Mouse (Mus musculus) forebrain, postnatal 0 days (tissue): Measurements from ENCODE around the gene Tmem39a. TPM values are rescaled to one million over a fixed set of nuclear protein-coding genes. Genes with fewer than 3 reads are reported as not detected.

Experiments used
- ATAC-seq: fragments of 200-750 bp; cut with Nextera tagmentation; 2 replicates; pipeline ENCODE4 v1.8.0; 2017; ENCODE audit warnings: mild to moderate bottlenecking, moderate library complexity
- DNase-seq: peaks from one replicate; pipeline ENCODE4 v3.0.0-alpha.2; 2015
- H3K27ac ChIP-seq: fragments of 300-500 bp; sonication (generic); 2 replicates; pipeline ENCODE4 v1.5.1; 2014; ENCODE audit warnings: low read depth, mild to moderate bottlenecking, antibody characterized with exemption, low read length, moderate library complexity, mixed read lengths
- H3K27me3 ChIP-seq: fragments of 300-500 bp; sonication (generic); 2 replicates; pipeline ENCODE4 v1.6.1; 2014; ENCODE audit warnings: mild to moderate bottlenecking, low read length, mixed read lengths; ENCODE audit not compliant: insufficient read depth
- H3K36me3 ChIP-seq: fragments of 300-500 bp; sonication (generic); 2 replicates; pipeline ENCODE4 v1.6.1; 2014; ENCODE audit warnings: mild to moderate bottlenecking, moderate library complexity; ENCODE audit not compliant: insufficient read depth
- H3K4me1 ChIP-seq: fragments of 300-500 bp; sonication (generic); 2 replicates; pipeline ENCODE4 v1.6.1; 2014; ENCODE audit warnings: antibody characterized with exemption; ENCODE audit not compliant: insufficient read depth
- H3K4me2 ChIP-seq: fragments of 300-500 bp; sonication (generic); 2 replicates; pipeline ENCODE4 v1.6.1; 2014; ENCODE audit warnings: low read depth, mild to moderate bottlenecking, moderate library complexity
- H3K4me3 ChIP-seq: fragments of 300-500 bp; sonication (generic); 2 replicates; pipeline ENCODE4 v1.5.1; 2014; ENCODE audit warnings: low read depth, low read length, mixed read lengths
- H3K9ac ChIP-seq: fragments of 300-500 bp; sonication (generic); 2 replicates; pipeline ENCODE4 v1.6.1; 2014; ENCODE audit warnings: mild to moderate bottlenecking
- H3K9me3 ChIP-seq: fragments of 300-500 bp; sonication (generic); 2 replicates; pipeline ENCODE4 v1.6.1; 2016; ENCODE audit warnings: low read length
- CTCF ChIP-seq: sonication (generic); IDR thresholded peaks from 2 replicates; pipeline ENCODE4 v1.5.1; 2016; ENCODE audit warnings: antibody characterized with exemption, control low read depth, low read depth
- WGBS: fragments of 180-500 bp; shearing (Covaris S2); extraction: QIAGEN DNeasy Blood & Tissue Kit; methylation state at CpG from one replicate; pipeline ENCODE4 v1.1.7; 2014; 5-methylcytosine and 5-hydroxymethylcytosine counted together
- polyA plus RNA-seq: library from polyadenylated mRNA; unstranded; fragments of >200 nt; fragmentation: Nextera tagmentation; extraction: Ambion mirVana; gene quantifications from 2 replicates; pipeline ENCODE4 v1.2.1, GENCODE M21; 2015
- total RNA-seq: library from RNA; depleted of rRNA; stranded (reverse); fragments of >200 nt; gene quantifications from 2 replicates; pipeline ENCODE4 v1.2.3, GENCODE M21; 2014

Gene Tmem39a
- total and polyA plus RNA-seq, 2 experiments from 2014 or later = 14.4 to 16.2 TPM

DNA sequence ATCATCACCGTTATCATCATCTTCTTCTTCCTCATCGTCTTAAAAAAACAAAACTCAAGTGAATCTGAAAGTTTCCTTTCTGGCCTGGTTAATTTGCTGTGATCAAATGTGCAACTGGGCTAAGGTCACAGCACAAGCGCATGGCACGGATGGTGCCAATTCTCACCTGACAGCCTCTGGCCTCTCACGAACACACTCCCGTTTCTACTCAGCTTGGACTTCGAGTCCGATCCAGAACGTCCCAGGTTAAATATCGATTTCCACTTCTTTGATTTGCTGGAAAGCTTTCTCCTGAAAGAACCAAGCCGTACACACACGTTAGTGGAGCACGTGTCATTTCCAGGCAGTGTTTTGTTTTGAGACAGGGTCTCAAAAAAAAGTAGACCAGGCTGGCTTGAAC is 59.5 kb downstream of the Tmem39a start:
- WGBS = 93% methylated on average over 13 of the region's 13 CpGs
- no peak for DNase-seq
- H3K4me3 ChIP-seq = no peak overlapping the region
- TF ChIP-seq CTCF = no peak
- H3K36me3 ChIP-seq = no peaks in the 10 kb centered on the region
- no peak for ATAC-seq
- no peaks in the 10 kb centered on the region for H3K9me3 ChIP-seq
- H3K4me1 ChIP-seq = no peaks in the 10 kb centered on the region
- H3K9ac ChIP-seq = no peak overlapping the region
- H3K4me2 ChIP-seq = no peak overlapping the region
- H3K27ac ChIP-seq = no peak overlapping the region
- H3K27me3 ChIP-seq = no peaks in the 10 kb centered on the region

GRCm38 (mm10) chr16:38619054-38619453 is 60.6 kb downstream of the Tmem39a start:
- ATAC-seq (peak; percentile 78), DNase-seq (peak; percentile 83)
- no peaks in the 10 kb centered on the region for H3K27me3 ChIP-seq
- H3K27ac ChIP-seq = no peak overlapping the region
- no peaks in the 10 kb centered on the region for H3K9me3 ChIP-seq
- no peak overlapping the region for H3K4me3 ChIP-seq
- H3K9ac ChIP-seq = no peak overlapping the region
- H3K4me1 ChIP-seq = no peaks in the 10 kb centered on the region
- H3K36me3 ChIP-seq = no peaks in the 10 kb centered on the region
- WGBS = 16% methylated on average over 6 of the region's 6 CpGs
- peak; percentile 84 for TF ChIP-seq CTCF
- no peak overlapping the region for H3K4me2 ChIP-seq

DNA sequence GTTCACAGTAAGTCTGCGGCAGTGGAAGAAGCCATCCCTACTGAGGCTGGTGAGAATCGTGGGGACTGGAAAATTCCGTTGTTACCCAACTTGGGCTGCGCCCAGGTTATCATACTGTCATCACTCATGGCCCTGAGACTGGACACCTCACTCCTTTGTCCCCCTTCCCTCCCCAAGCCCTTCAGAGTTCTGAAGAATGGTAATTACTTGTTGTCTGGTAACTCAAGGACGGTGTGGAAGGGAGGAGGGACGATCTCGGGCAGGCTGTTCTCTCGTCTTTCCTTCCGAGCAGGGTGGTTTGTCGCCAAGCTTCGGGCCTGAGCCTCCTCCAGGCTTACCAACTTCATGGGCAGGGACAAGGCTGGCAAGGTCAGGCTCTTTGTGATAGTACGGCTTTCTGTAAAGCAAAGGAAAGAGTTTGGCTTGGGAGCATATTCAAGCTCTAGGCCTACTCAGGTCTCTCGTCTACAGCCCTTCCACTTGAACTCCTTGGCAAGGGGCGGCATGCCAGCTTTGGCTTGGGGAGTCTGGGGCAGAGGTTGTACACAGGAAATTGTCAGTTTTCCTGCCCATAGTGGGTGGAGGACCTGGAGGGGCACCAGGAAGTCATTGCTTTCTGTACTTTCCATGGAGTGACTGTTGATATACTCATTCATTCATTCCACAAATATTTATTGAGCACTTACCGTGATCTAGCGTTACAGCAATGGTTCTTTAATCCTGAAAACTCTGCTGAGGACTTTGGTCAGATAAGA is 62.4 kb downstream of the Tmem39a start:
- no peak for ATAC-seq

GRCm38 (mm10) chr16:38622283-38622682 is 63.8 kb downstream of the Tmem39a start:
- TF ChIP-seq CTCF = peak; percentile 33; the same call in 1 of the 2 replicates
- no peaks in the 10 kb centered on the region for H3K27me3 ChIP-seq
- no peak for ATAC-seq
- H3K9ac ChIP-seq = no peak overlapping the region
- no peak overlapping the region for H3K27ac ChIP-seq
- H3K9me3 ChIP-seq = no peaks in the 10 kb centered on the region
- no peak for DNase-seq
- no peaks in the 10 kb centered on the region for H3K36me3 ChIP-seq
- WGBS = 78% methylated on average over 2 of the region's 2 CpGs
- H3K4me1 ChIP-seq = no peaks in the 10 kb centered on the region
- no peak overlapping the region for H3K4me2 ChIP-seq
- no peak overlapping the region for H3K4me3 ChIP-seq

More for the DNA sequence above, 62.4 kb downstream of the Tmem39a start:
- WGBS = 91% methylated on average over 16 of the region's 16 CpGs
- Histone ChIP-seq H3K27ac (no peak overlapping the region), H3K36me3 (no peaks in the 10 kb centered on the region), H3K4me1 (no peaks in the 10 kb centered on the region), H3K9me3 (no peaks in the 10 kb centered on the region), H3K4me3 (no peak overlapping the region), H3K27me3 (no peaks in the 10 kb centered on the region), H3K4me2 (no peak overlapping the region), H3K9ac (no peak overlapping the region)
- DNase-seq = no peak
- TF ChIP-seq CTCF = no peak

DNA sequence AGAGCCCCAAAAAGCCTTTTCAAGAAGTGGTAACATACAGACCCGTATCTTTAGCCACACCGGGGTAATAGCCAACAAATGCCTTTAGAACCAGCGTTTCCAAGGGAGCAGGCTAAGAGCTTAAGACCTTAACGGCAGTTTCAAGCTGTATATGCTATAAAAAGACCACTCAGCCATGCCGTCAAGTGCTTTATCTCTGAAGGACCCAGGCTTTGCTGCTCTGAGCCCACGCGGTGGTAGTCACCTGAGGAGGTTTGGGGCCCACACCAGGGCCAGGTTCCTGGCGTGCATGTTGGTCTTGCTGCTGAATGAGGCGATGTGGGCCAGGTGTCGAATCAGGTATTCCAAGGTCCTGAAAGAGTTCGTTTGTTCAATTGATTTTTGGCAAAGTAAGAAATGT is 65.8 kb downstream of the Tmem39a start:
- no peak overlapping the region for H3K4me3 ChIP-seq
- 75% methylated on average over 11 of the region's 11 CpGs for WGBS
- no peaks in the 10 kb centered on the region for H3K9me3 ChIP-seq
- no peak overlapping the region for H3K4me2 ChIP-seq
- H3K9ac ChIP-seq = no peak overlapping the region
- H3K27ac ChIP-seq = no peak overlapping the region
- H3K4me1 ChIP-seq = no peaks in the 10 kb centered on the region
- ATAC-seq (no peak), DNase-seq (no peak)
- no peaks in the 10 kb centered on the region for H3K36me3 ChIP-seq
- no peaks in the 10 kb centered on the region for H3K27me3 ChIP-seq
- no peak for TF ChIP-seq CTCF

- no peak for TF ChIP-seq CTCF
- H3K4me3 ChIP-seq = no peak overlapping the region
- no peaks in the 10 kb centered on the region for H3K4me1 ChIP-seq
- no peaks in the 10 kb centered on the region for H3K36me3 ChIP-seq
- H3K9me3 ChIP-seq = no peaks in the 10 kb centered on the region
- H3K4me2 ChIP-seq = no peak overlapping the region
- H3K27me3 ChIP-seq = no peaks in the 10 kb centered on the region
- no peak overlapping the region for H3K27ac ChIP-seq
- ATAC-seq = no peak
- H3K9ac ChIP-seq = no peak overlapping the region
- no peak for DNase-seq
- WGBS = 88% methylated on average over 7 of the region's 7 CpGs
These were observed 66.9 kb downstream of the Tmem39a start for GRCm38 (mm10) chr16:38625411-38625810.

GRCm38 (mm10) chr16:38625811-38626369 is 67.4 kb downstream of the Tmem39a start:
- no peak for ATAC-seq
- no peaks in the 10 kb centered on the region for H3K27me3 ChIP-seq
- H3K36me3 ChIP-seq = no peaks in the 10 kb centered on the region
- H3K9me3 ChIP-seq = no peaks in the 10 kb centered on the region
- no peak overlapping the region for H3K4me2 ChIP-seq
- DNase-seq = no peak
- no peak for TF ChIP-seq CTCF
- no peak overlapping the region for H3K9ac ChIP-seq
- H3K27ac ChIP-seq = no peak overlapping the region
- no peaks in the 10 kb centered on the region for H3K4me1 ChIP-seq
- WGBS = 76% methylated on average over 10 of the region's 10 CpGs
- no peak overlapping the region for H3K4me3 ChIP-seq
